Mouse (Mus musculus): ENCODE data around the gene Col5a1. TPM values are rescaled to one million over a fixed set of nuclear protein-coding genes. Genes with fewer than 3 reads are reported as not detected.

Col5a1 gene
- polyA plus RNA-seq, 1 experiment = 15.3 TPM

GRCm38 (mm10) chr2:27886608-27887460, 609 bp downstream of the Col5a1 start:
- TF ChIP-seq CTCF (IDR thresholded peaks at IDR 0.05; ENCODE audit: borderline replicate concordance, insufficient read depth, low read depth, low read length) = no peak
- no peak for TF ChIP-seq POLR2A (IDR thresholded peaks at IDR 0.05; ENCODE audit: borderline replicate concordance, insufficient read depth, low read length)
- Histone ChIP-seq H3K27ac (ENCODE audit: insufficient read depth, low read length) (no peak overlapping the region), H3K27me3 (ENCODE audit: control insufficient read depth, insufficient read depth, low read length) (peaks cover 2% of the 10 kb centered on the region; the same call in 1 of the 2 replicates), H3K4me3 (replicated peaks; ENCODE audit: insufficient read depth, low read depth, low read length) (peak overlapping the region; percentile 26), H3K4me1 (ENCODE audit: control insufficient read depth, insufficient read depth, low read length) (no peaks in the 10 kb centered on the region)
- WGBS = 1% methylated on average over 67 of the region's 67 CpGs
- DNase-seq = no peak

- Histone ChIP-seq H3K4me3 (replicated peaks; ENCODE audit: insufficient read depth, low read depth, low read length) (no peak overlapping the region), H3K27ac (ENCODE audit: insufficient read depth, low read length) (no peak overlapping the region), H3K4me1 (ENCODE audit: control insufficient read depth, insufficient read depth, low read length) (no peaks in the 10 kb centered on the region), H3K27me3 (ENCODE audit: control insufficient read depth, insufficient read depth, low read length) (peaks cover 2% of the 10 kb centered on the region; the same call in 1 of the 2 replicates)
- DNase-seq = no peak
- TF ChIP-seq CTCF (IDR thresholded peaks at IDR 0.05; ENCODE audit: borderline replicate concordance, insufficient read depth, low read depth, low read length) (no peak), POLR2A (IDR thresholded peaks at IDR 0.05; ENCODE audit: borderline replicate concordance, insufficient read depth, low read length) (no peak)
- 44% methylated on average over 11 of the region's 11 CpGs for WGBS
Observed at GRCm38 (mm10) chr2:27887461-27888264, 1.4 kb downstream of the Col5a1 start.

GRCm38 (mm10) chr2:27888603-27889545, 2.6 kb downstream of the Col5a1 start:
- peaks cover 2% of the 10 kb centered on the region; the same call in 1 of the 2 replicates for H3K27me3 ChIP-seq (ENCODE audit: control insufficient read depth, insufficient read depth, low read length)
- no peak overlapping the region for H3K4me3 ChIP-seq (replicated peaks; ENCODE audit: insufficient read depth, low read depth, low read length)
- 34% methylated on average over 10 of the region's 10 CpGs for WGBS
- no peak overlapping the region for H3K27ac ChIP-seq (ENCODE audit: insufficient read depth, low read length)
- H3K4me1 ChIP-seq (ENCODE audit: control insufficient read depth, insufficient read depth, low read length) = no peaks in the 10 kb centered on the region
- TF ChIP-seq POLR2A (IDR thresholded peaks at IDR 0.05; ENCODE audit: borderline replicate concordance, insufficient read depth, low read length) = no peak
- no peak for TF ChIP-seq CTCF (IDR thresholded peaks at IDR 0.05; ENCODE audit: borderline replicate concordance, insufficient read depth, low read depth, low read length)
- no peak for DNase-seq

GRCm38 (mm10) chr2:27891922-27892541, 5.8 kb downstream of the Col5a1 start:
- H3K27me3 ChIP-seq (ENCODE audit: control insufficient read depth, insufficient read depth, low read length) = no peaks in the 10 kb centered on the region
- TF ChIP-seq POLR2A (IDR thresholded peaks at IDR 0.05; ENCODE audit: borderline replicate concordance, insufficient read depth, low read length) (no peak), CTCF (IDR thresholded peaks at IDR 0.05; ENCODE audit: borderline replicate concordance, insufficient read depth, low read depth, low read length) (no peak)
- no peak overlapping the region for H3K27ac ChIP-seq (ENCODE audit: insufficient read depth, low read length)
- WGBS = 91% methylated on average over 7 of the region's 7 CpGs
- no peaks in the 10 kb centered on the region for H3K4me1 ChIP-seq (ENCODE audit: control insufficient read depth, insufficient read depth, low read length)
- DNase-seq = no peak
- no peak overlapping the region for H3K4me3 ChIP-seq (replicated peaks; ENCODE audit: insufficient read depth, low read depth, low read length)

GRCm38 (mm10) chr2:27893015-27893414, 6.8 kb downstream of the Col5a1 start:
- WGBS = 97% methylated on average over 12 of the region's 12 CpGs
- Histone ChIP-seq H3K4me3 (replicated peaks; ENCODE audit: insufficient read depth, low read depth, low read length) (no peak overlapping the region), H3K4me1 (ENCODE audit: control insufficient read depth, insufficient read depth, low read length) (no peaks in the 10 kb centered on the region), H3K27ac (ENCODE audit: insufficient read depth, low read length) (no peak overlapping the region), H3K27me3 (ENCODE audit: control insufficient read depth, insufficient read depth, low read length) (no peaks in the 10 kb centered on the region)
- TF ChIP-seq POLR2A (IDR thresholded peaks at IDR 0.05; ENCODE audit: borderline replicate concordance, insufficient read depth, low read length) (no peak), CTCF (IDR thresholded peaks at IDR 0.05; ENCODE audit: borderline replicate concordance, insufficient read depth, low read depth, low read length) (no peak)
- DNase-seq = no peak

GRCm38 (mm10) chr2:27894986-27895385, 8.8 kb downstream of the Col5a1 start:
- no peak overlapping the region for H3K4me3 ChIP-seq (replicated peaks; ENCODE audit: insufficient read depth, low read depth, low read length)
- 88% methylated on average over 5 of the region's 5 CpGs for WGBS
- no peaks in the 10 kb centered on the region for H3K27me3 ChIP-seq (ENCODE audit: control insufficient read depth, insufficient read depth, low read length)
- H3K27ac ChIP-seq (ENCODE audit: insufficient read depth, low read length) = no peak overlapping the region
- no peak for DNase-seq
- H3K4me1 ChIP-seq (ENCODE audit: control insufficient read depth, insufficient read depth, low read length) = no peaks in the 10 kb centered on the region
- TF ChIP-seq POLR2A (IDR thresholded peaks at IDR 0.05; ENCODE audit: borderline replicate concordance, insufficient read depth, low read length) = no peak
- no peak for TF ChIP-seq CTCF (IDR thresholded peaks at IDR 0.05; ENCODE audit: borderline replicate concordance, insufficient read depth, low read depth, low read length)

- DNase-seq = no peak
- Histone ChIP-seq H3K4me1 (ENCODE audit: control insufficient read depth, insufficient read depth, low read length) (no peaks in the 10 kb centered on the region), H3K4me3 (replicated peaks; ENCODE audit: insufficient read depth, low read depth, low read length) (no peak overlapping the region), H3K27me3 (ENCODE audit: control insufficient read depth, insufficient read depth, low read length) (no peaks in the 10 kb centered on the region), H3K27ac (ENCODE audit: insufficient read depth, low read length) (no peak overlapping the region)
- TF ChIP-seq CTCF (IDR thresholded peaks at IDR 0.05; ENCODE audit: borderline replicate concordance, insufficient read depth, low read depth, low read length) (no peak), POLR2A (IDR thresholded peaks at IDR 0.05; ENCODE audit: borderline replicate concordance, insufficient read depth, low read length) (no peak)
- 90% methylated on average over 4 of the region's 4 CpGs for WGBS
Observed at GRCm38 (mm10) chr2:27895648-27896047, 9.4 kb downstream of the Col5a1 start.

Measured in cerebellum, adult 2 months (tissue).